Mouse (Mus musculus): Measurements from ENCODE around the gene Lta.

Gene Lta

GRCm38 (mm10) chr17:35178528-35178927 is 26.6 kb downstream of the Lta start:
- peak; percentile 72 for DNase-seq (ENCODE audit: low spot score)

- DNase-seq (ENCODE audit: low spot score), result no peak
These were observed 29.2 kb downstream of the Lta start, which contains the start of gene Aif1 for GRCm38 (mm10) chr17:35175968-35176367. Aif1 (minus strand) TSS chr17:35176068.

DNA sequence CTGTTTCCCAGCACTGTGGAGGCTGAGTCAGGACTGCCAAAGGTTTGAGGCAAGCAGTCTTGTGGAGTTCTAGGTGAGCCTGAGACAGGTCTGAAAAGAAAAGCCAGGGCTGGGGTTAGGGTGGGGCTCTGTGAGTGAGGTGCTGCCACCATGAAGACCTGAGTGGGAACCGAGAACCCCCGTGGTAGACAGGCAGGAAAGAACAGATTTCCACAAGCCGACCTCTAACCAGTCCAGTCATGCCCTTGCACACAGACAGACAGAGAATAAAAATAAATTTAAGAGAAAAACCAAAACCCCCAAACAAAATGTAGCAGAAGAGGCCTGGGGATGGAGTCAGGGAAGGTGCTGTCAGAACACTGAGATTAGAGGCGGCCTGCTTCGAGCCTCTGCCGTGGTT is 29.8 kb downstream of the Lta start:
- DNase-seq (ENCODE audit: low spot score), result no peak

GRCm38 (mm10) chr17:35174201-35174977 is 30.8 kb downstream of the Lta start:
- no peak for DNase-seq (ENCODE audit: low spot score)

DNA sequence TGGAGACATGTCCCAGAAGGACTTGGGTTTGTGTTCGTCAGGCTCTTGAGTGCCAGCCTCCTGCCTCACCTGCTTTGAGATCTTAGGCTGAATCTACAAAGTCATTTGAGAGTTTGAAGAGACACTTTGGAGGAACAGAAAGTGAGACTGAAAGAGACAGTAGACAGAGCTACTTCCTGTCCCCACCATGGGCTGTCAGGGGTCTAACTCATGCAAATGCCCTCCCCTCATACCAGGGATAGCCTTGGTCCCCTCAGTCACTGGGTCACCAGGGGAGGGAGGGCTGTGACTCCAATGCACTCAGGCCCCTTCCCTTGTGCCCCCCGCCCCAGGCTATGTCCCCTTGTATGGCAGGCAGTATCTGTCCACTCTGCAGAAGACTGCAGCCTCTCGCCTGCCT is 31.8 kb downstream of the Lta start:
- DNase-seq (ENCODE audit: low spot score), result no peak

- no peak for DNase-seq (ENCODE audit: low spot score)
These were observed 32.5 kb downstream of the Lta start for GRCm38 (mm10) chr17:35172445-35173234.

- DNase-seq (ENCODE audit: low spot score), result no peak
These were observed 36.5 kb downstream of the Lta start for GRCm38 (mm10) chr17:35168541-35169207.

DNA sequence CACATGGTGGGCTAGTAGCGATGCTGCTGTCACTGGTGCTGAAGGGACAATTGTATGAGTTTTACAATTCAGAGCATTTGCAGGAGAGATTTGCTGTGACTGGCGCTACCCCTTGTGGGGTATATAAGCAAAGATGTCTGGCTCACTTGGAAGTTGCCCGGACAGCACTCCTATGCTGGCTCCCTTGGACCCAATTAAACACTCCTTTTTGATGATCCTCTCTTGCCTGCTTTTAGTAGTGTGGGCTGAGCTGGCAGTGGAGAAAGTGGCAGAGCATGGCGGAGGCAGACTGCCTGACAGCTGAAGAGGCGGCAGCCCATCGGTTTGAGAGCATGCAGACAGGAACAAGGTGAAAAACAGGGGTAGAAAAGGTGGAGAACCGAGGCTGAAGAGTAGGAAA is 37.4 kb downstream of the Lta start:
- no peak for DNase-seq (ENCODE audit: low spot score)

- peak; percentile 85 for DNase-seq (ENCODE audit: low spot score)
These were observed 38.7 kb downstream of the Lta start for GRCm38 (mm10) chr17:35166352-35167035.

DNA sequence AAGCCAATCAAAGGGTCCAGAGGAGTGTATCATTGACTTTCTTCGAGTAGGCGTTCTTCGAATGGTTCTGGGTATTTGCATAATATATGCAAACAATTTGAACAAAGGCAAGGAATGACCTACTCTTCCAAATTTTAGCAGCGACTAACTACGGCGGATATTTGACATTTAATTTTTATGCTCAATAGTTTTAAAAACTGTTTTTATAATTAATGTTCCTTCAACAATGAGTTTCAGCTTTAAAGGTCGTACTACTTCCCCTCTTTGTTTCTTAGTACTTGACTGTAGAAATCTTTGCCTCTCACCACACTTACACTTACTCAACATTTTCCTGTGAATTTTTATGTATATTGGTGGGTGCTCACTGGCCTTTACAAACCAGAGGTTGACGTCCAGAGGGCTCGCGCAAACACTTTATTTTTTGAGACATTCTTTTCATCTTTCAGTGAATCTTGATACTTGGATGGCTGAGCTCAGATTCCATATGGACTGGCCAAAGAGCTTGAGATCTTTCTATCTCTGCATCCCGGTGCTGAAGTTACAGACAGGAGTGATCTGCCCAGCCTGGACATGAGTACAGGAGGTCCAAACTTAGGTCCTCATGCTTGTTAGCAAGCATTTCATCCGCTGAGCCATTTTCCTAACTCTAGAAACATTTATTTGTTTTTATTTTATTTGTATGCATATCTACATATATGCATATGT is 39.5 kb downstream of the Lta start:
- no peak for DNase-seq (ENCODE audit: low spot score)

DNA sequence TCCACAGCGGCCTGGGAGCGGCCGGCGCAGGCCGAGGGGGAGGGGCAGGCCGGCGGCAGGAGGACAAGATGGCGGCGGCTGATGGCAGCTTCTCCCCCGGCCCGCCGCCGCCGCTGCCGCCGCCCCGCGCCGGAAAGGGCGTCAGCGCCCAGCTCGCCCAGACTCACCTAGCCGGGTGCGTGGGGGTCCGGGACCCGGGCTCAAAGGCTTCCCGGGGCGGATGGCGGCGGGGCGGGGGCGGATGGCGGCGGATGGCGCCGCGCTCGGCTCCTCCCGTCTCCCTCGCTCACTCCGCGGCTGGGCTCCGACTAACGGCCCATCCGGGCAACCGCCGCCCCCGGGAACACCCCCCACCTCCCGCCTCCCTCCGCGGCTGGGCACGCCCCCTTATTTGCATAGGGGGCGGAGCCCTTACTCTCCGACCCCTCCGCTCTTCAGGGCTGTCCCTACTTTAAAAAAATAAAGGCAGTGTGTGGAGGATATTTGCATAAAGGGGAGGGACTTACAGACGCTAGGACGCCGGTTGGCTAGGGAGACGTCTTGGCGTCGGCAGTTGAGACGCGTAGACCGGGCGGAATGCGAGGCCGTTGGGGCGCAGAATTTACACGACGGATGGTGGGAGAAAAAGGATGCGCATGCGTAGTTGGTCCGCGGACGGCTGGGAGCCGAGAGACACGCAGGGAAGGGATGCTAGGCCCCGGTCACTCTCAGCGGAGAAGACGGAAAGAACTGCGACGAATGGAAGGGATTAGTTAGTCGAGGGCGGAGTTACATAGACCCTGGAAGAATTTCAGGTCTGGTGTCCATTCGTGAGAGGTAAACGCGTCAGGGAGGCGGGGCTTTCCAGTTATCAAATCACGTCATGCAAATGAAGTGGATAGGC is 40.3 kb downstream of the Lta start, which contains the start of gene Prrc2a:
Prrc2a (minus strand) TSS at position 330 of the 883 bp plus-strand sequence.
- peak; percentile 99 for DNase-seq (ENCODE audit: low spot score)

DNA sequence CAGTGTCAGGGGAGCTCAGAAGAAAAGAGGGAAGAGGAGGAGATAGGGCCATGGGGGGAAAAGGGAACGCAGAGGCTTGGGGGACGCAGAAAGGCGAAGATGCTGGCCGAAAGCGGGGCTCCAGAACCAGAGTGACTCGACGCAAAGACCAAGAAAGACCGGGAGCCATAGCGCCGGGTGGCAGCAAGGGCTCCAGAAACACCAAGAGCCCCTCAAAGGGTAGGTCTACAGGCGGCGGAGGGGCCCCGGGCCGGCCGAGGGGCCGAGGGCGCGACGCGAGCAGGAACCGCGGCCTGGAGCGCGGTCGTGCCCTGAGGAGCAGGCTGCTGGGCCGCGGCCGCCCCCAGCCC is 41.0 kb downstream of the Lta start:
- DNase-seq (ENCODE audit: low spot score), result no peak

DNA sequence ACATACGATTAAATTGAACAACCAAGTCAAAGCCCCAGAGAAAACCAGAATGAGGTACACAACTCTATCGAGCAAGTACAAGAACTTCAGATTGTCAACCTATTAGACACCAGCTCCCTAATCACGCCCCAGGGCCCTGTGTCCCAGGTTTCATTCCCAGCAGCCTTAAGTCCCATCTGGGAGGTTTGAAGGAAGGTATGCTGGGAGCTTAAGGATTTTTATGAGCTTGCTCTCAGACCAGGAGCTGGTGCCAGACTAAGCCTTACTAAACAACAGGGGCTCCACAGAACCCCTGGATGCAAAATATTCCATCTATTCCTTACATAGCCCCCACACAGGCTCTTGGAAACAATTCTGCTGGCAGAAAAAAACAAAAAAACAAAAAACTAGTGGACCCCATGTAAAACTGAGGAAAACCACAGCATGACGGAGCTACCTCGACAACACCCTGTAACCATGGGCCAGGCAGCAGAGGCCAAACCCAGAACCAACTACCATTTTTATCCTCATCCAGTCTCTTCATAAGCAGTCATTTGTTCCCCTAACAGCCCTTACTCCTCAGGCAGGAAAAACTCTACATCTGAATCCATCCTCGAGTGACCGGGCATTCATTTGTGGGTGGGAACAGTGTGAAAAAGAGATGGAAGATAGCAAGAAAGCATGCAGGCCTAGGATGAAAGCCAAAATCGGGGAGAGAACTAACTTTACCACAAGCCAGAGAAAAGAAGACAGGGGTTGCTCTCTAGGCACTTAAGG is 41.6 kb downstream of the Lta start:
- no peak for DNase-seq (ENCODE audit: low spot score)

- no peak for DNase-seq (ENCODE audit: low spot score)
These were observed 42.4 kb downstream of the Lta start for GRCm38 (mm10) chr17:35162730-35163129.

GRCm38 (mm10) chr17:35162121-35162520 is 43.0 kb downstream of the Lta start:
- no peak for DNase-seq (ENCODE audit: low spot score)

- no peak for DNase-seq (ENCODE audit: low spot score)
These were observed 43.7 kb downstream of the Lta start for GRCm38 (mm10) chr17:35161421-35161820.

DNA sequence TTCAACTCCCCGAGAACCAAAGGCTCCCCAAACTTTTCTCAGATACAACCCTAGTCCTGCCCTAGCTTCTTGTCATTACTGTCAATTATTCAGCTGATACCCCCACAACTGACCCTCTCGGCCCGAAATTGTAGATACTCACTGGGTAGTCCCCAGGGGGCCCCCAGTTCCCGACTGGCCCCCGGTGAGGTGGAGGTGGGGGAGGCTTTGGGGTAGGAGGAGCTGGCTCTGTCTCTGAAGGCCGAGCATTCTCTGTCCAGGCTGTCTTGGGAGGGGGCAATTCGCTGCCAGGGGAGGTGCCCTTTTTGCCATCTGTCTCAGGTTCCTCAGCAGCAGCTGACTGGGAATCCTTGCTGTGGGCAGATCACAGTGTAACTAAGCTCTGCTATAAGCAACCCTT is 45.5 kb downstream of the Lta start:
- DNase-seq (ENCODE audit: low spot score), result no peak

- DNase-seq (ENCODE audit: low spot score), result no peak
These were observed 46.1 kb downstream of the Lta start for GRCm38 (mm10) chr17:35158850-35159593.

- no peak for DNase-seq (ENCODE audit: low spot score)
These were observed 47.4 kb downstream of the Lta start for GRCm38 (mm10) chr17:35157661-35158175.
